Mouse (Mus musculus): ENCODE data around the gene Slc25a23.

DNA sequence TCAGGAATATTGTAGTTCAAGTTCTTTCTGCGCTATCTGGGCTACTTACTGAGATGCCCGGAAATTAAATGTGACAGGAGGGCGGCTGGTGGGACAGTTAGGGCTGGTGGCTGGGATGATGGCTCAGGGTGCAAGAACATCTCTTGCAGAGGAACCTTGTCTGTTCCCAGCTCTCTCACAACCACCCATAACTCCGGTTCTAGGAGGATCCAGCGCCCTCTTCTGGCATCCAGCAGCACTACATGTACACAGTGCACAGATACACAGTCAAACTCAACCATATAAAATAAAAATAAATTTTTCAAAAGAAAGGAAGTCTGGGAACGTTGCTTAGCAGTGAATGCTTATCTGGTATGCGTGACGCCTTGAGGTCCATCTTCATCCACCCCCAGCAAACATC lies 20.7 kb downstream of the Slc25a23 start:
- TF ChIP-seq CTCF (IDR thresholded peaks at IDR 0.05; ENCODE audit: control insufficient read depth, insufficient read depth, insufficient read length) = no peak
- TF ChIP-seq MYOG (IDR thresholded peaks at IDR 0.05; ENCODE audit: control insufficient read depth, extremely low read depth, insufficient read length) = no peak
- TF ChIP-seq MYOD1 (IDR thresholded peaks at IDR 0.05; ENCODE audit: control insufficient read depth, insufficient read length, low read depth) = no peak
